Mouse (Mus musculus) spleen, postnatal 36 days (tissue): ENCODE measurements around the gene Arhgap20.

Experiments used
- DNase-seq, 2 experiments: peaks; one replicate each; pipeline ENCODE4 v3.0.0; 2022; ENCODE audit warnings: low spot score in 2 of 2, mixed read lengths in 1 of 2

Arhgap20 gene

GRCm38 (mm10) chr9:51764921-51765416, at the start of gene Arhgap20:
Gene Arhgap20, plus strand, starts transcription at chr9:51765337.
- peak; percentile 4 to 6 for DNase-seq

GRCm38 (mm10) chr9:51718793-51719192, 46.3 kb upstream of the Arhgap20 start:
- no peak for DNase-seq

- DNase-seq = no peak
These were observed 37.2 kb upstream of the Arhgap20 start for GRCm38 (mm10) chr9:51727960-51728359.

- no peak for DNase-seq
These were observed 29.7 kb upstream of the Arhgap20 start for GRCm38 (mm10) chr9:51735180-51736034.

- DNase-seq = no peak
These were observed 28.3 kb upstream of the Arhgap20 start for GRCm38 (mm10) chr9:51736750-51737368.

- no peak for DNase-seq
These were observed 26.8 kb upstream of the Arhgap20 start for GRCm38 (mm10) chr9:51738349-51738748.

GRCm38 (mm10) chr9:51739826-51740225, 25.3 kb upstream of the Arhgap20 start:
- no peak for DNase-seq

GRCm38 (mm10) chr9:51750144-51750543, 15.0 kb upstream of the Arhgap20 start:
- DNase-seq = no peak

GRCm38 (mm10) chr9:51761003-51761402, 4.1 kb upstream of the Arhgap20 start:
- DNase-seq = no peak

GRCm38 (mm10) chr9:51764041-51764875, 879 bp upstream of the Arhgap20 start:
- DNase-seq = no peak

GRCm38 (mm10) chr9:51765417-51766174, 459 bp downstream of the Arhgap20 start:
- DNase-seq = no peak

GRCm38 (mm10) chr9:51766175-51767062, 1.3 kb downstream of the Arhgap20 start:
- DNase-seq = no peak

- DNase-seq = no peak
These were observed 9.1 kb downstream of the Arhgap20 start for GRCm38 (mm10) chr9:51774201-51774600.

- no peak for DNase-seq
These were observed 11.3 kb downstream of the Arhgap20 start for GRCm38 (mm10) chr9:51776459-51776858.

- DNase-seq = no peak
These were observed 12.0 kb downstream of the Arhgap20 start for GRCm38 (mm10) chr9:51777180-51777579.

- no peak for DNase-seq
These were observed 14.1 kb downstream of the Arhgap20 start for GRCm38 (mm10) chr9:51779232-51779631.

GRCm38 (mm10) chr9:51781092-51781491, 16.0 kb downstream of the Arhgap20 start:
- DNase-seq = no peak

GRCm38 (mm10) chr9:51787380-51787779, 22.2 kb downstream of the Arhgap20 start:
- DNase-seq = no peak

- DNase-seq = no peak
These were observed 23.3 kb downstream of the Arhgap20 start for GRCm38 (mm10) chr9:51788466-51788865.

GRCm38 (mm10) chr9:51795206-51795605, 30.1 kb downstream of the Arhgap20 start:
- DNase-seq = no peak
